Mouse (Mus musculus) C2C12 (cell line): ENCODE measurements at regions not wholly inside any gene's neighbourhood (a gene's known extent, or its start where the extent isn't known, plus 50 kb on each side); places are given as distances from the start of the nearest gene placed in this dataset.

Source experiments
- CEBPB ChIP-seq: IDR thresholded peaks from one replicate; pipeline ENCODE4 v1.6.1; 2011; ENCODE audit warnings: low read depth, mild to moderate bottlenecking, control low read depth, moderate library complexity
- CTCF ChIP-seq: IDR thresholded peaks from one replicate; pipeline ENCODE4 v1.5.1; 2011; ENCODE audit not compliant: control insufficient read depth, insufficient read depth, insufficient read length
- MAX ChIP-seq: IDR thresholded peaks from one replicate; pipeline ENCODE4 v1.6.1; 2011; ENCODE audit warnings: mild to moderate bottlenecking, control low read depth
- MYOD1 ChIP-seq: IDR thresholded peaks from one replicate; pipeline ENCODE4 v1.6.1; 2011; ENCODE audit warnings: low read depth; ENCODE audit not compliant: control insufficient read depth, insufficient read length
- USF1 ChIP-seq: IDR thresholded peaks from one replicate; pipeline ENCODE4 v1.6.1; 2011; ENCODE audit warnings: low read depth, mild to moderate bottlenecking, control low read depth, moderate library complexity

DNA sequence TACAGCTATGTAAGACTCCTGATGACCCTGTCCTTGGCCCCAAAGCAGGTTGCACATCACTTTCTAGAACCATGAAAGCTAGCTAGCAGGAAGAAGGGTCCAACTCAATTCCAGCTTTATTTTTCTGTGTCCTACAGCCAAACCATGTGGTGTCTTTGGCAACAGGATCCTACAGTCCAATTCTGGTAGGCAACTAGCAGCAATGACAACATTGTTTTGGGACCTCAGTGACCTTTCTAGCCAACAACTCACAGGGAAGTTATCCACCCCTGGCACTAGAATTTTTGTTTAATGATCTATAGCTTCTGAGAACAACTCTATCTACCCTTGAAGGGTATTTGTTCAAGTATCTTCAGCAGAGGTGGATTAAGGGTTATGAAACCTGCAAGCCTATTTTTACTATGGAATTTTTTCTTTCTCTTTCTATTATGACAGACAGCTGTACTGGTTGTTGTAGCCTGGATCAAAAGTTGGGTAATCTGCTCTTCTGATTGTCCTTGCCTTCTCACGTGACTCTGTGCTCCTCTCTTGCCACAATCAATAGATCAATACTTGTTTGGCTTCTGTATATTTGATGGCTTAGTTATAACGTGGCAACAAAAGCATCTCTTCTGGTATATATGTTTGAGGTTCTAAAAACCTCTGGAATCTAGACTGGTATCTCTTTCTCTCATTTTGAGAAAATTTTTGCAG, 82.2 kb upstream of the Adra1d start:
- TF ChIP-seq CTCF (no peak), USF1 (no peak), MAX (no peak), CEBPB (no peak), MYOD1 (no peak)
